Mouse (Mus musculus) intestine, embryonic 16.5 days (tissue): ENCODE measurements at regions not wholly inside any gene's neighbourhood (a gene's known extent, or its start where the extent isn't known, plus 50 kb on each side); places are given as distances from the start of the nearest gene placed in this dataset.
"Not testable (repeated sequence)": the region's sequence is repeated elsewhere in the genome, so short reads cannot be mapped to it uniquely, and the experiment has no call there.

Source experiments
- ATAC-seq: fragments of 200-750 bp; cut with Nextera tagmentation; 2 replicates; pipeline ENCODE4 v1.8.0; 2017; ENCODE audit warnings: moderate TSS enrichment, moderate library complexity
- H3K27ac ChIP-seq: fragments of 300-500 bp; sonication (generic); 2 replicates; pipeline ENCODE4 v1.5.1; 2014; ENCODE audit warnings: mild to moderate bottlenecking, low read length
- H3K27me3 ChIP-seq: fragments of 300-500 bp; sonication (generic); replicated peaks from 2 replicates; pipeline ENCODE4 v1.6.1; 2014; ENCODE audit warnings: low read length, control low read depth, mixed read lengths; ENCODE audit not compliant: control insufficient read depth, insufficient read depth
- H3K36me3 ChIP-seq: fragments of 300-500 bp; sonication (generic); 2 replicates; pipeline ENCODE4 v1.6.1; 2014; ENCODE audit warnings: low read length, control low read depth; ENCODE audit not compliant: control insufficient read depth, insufficient read depth
- H3K4me1 ChIP-seq: fragments of 300-500 bp; sonication (generic); 2 replicates; pipeline ENCODE4 v1.6.1; 2014; ENCODE audit warnings: low read length, control low read depth, mixed read lengths; ENCODE audit not compliant: control insufficient read depth, insufficient read depth
- H3K4me2 ChIP-seq: fragments of 300-500 bp; sonication (generic); 2 replicates; pipeline ENCODE4 v1.6.1; 2014; ENCODE audit warnings: low read depth, low read length, control low read depth
- H3K4me3 ChIP-seq: fragments of 300-500 bp; sonication (generic); 2 replicates; pipeline ENCODE4 v1.5.1; 2014; ENCODE audit warnings: mild to moderate bottlenecking, low read length
- H3K9ac ChIP-seq: fragments of 300-500 bp; sonication (generic); 2 replicates; pipeline ENCODE4 v1.6.1; 2014; ENCODE audit warnings: low read depth, low read length
- H3K9me3 ChIP-seq: fragments of 300-500 bp; sonication (generic); 2 replicates; pipeline ENCODE4 v1.6.1; 2016; ENCODE audit warnings: low read length, control low read depth; ENCODE audit not compliant: control insufficient read depth
- WGBS: fragments of 180-500 bp; shearing (Covaris S2); extraction: QIAGEN DNeasy Blood & Tissue Kit; methylation state at CpG from one replicate; pipeline ENCODE4 v1.1.7; 2014; 5-methylcytosine and 5-hydroxymethylcytosine counted together

- H3K36me3 ChIP-seq, ATAC-seq, H3K4me3 ChIP-seq, H3K9ac ChIP-seq, H3K4me1 ChIP-seq, H3K9me3 ChIP-seq, H3K4me2 ChIP-seq, H3K27ac ChIP-seq, H3K27me3 ChIP-seq: not testable (repeated sequence)
These were observed 554.3 kb upstream of the Sox11 start for GRCm38 (mm10) chr12:27896682-27897081.

GRCm38 (mm10) chr12:27881720-27882119 is 539.3 kb upstream of the Sox11 start:
- Histone ChIP-seq H3K36me3 (no peaks in the 10 kb centered on the region), H3K9ac (no peak overlapping the region), H3K4me2 (no peak overlapping the region), H3K27me3 (no peaks in the 10 kb centered on the region), H3K9me3 (no peaks in the 10 kb centered on the region), H3K27ac (no peak overlapping the region), H3K4me1 (no peaks in the 10 kb centered on the region), H3K4me3 (no peak overlapping the region)
- WGBS = 33% methylated on average over 4 of the region's 4 CpGs
- no peak for ATAC-seq

GRCm38 (mm10) chr12:27866421-27866820 is 524.0 kb upstream of the Sox11 start:
- ATAC-seq = no peak
- no peak overlapping the region for H3K9ac ChIP-seq
- H3K27me3 ChIP-seq = no peaks in the 10 kb centered on the region
- H3K4me3 ChIP-seq = no peak overlapping the region
- H3K27ac ChIP-seq = no peak overlapping the region
- H3K4me1 ChIP-seq = no peaks in the 10 kb centered on the region
- 63% methylated on average over 1 of the region's 1 CpGs for WGBS
- H3K4me2 ChIP-seq = no peak overlapping the region
- H3K9me3 ChIP-seq = no peaks in the 10 kb centered on the region
- H3K36me3 ChIP-seq = no peaks in the 10 kb centered on the region

GRCm38 (mm10) chr12:27849537-27849936 is 507.2 kb upstream of the Sox11 start:
- ATAC-seq = no peak

GRCm38 (mm10) chr12:27849099-27849498 is 506.7 kb upstream of the Sox11 start:
- no peak overlapping the region for H3K9ac ChIP-seq
- no peak overlapping the region for H3K4me2 ChIP-seq
- H3K27me3 ChIP-seq = no peaks in the 10 kb centered on the region
- no peak overlapping the region for H3K4me3 ChIP-seq
- no peaks in the 10 kb centered on the region for H3K9me3 ChIP-seq
- WGBS = 74% methylated on average over 3 of the region's 3 CpGs
- H3K4me1 ChIP-seq = no peaks in the 10 kb centered on the region
- H3K27ac ChIP-seq = no peak overlapping the region
- no peaks in the 10 kb centered on the region for H3K36me3 ChIP-seq
- no peak for ATAC-seq

More at GRCm38 (mm10) chr12:27849537-27849936, 507.2 kb upstream of the Sox11 start:
- no peak overlapping the region for H3K4me3 ChIP-seq
- no peaks in the 10 kb centered on the region for H3K36me3 ChIP-seq
- no peak overlapping the region for H3K9ac ChIP-seq
- no peaks in the 10 kb centered on the region for H3K4me1 ChIP-seq
- no peak overlapping the region for H3K27ac ChIP-seq
- 89% methylated on average over 3 of the region's 3 CpGs for WGBS
- H3K9me3 ChIP-seq = no peaks in the 10 kb centered on the region
- H3K4me2 ChIP-seq = no peak overlapping the region
- no peaks in the 10 kb centered on the region for H3K27me3 ChIP-seq

GRCm38 (mm10) chr12:27848141-27848540 is 505.8 kb upstream of the Sox11 start:
- Histone ChIP-seq H3K9me3 (no peaks in the 10 kb centered on the region), H3K4me2 (no peak overlapping the region), H3K27me3 (no peaks in the 10 kb centered on the region), H3K27ac (no peak overlapping the region), H3K4me3 (no peak overlapping the region), H3K4me1 (no peaks in the 10 kb centered on the region), H3K36me3 (no peaks in the 10 kb centered on the region), H3K9ac (no peak overlapping the region)
- WGBS = 73% methylated on average over 5 of the region's 5 CpGs
- no peak for ATAC-seq

GRCm38 (mm10) chr12:27847397-27847796 is 505.0 kb upstream of the Sox11 start:
- peak; percentile 60 for ATAC-seq
- 55% methylated on average over 10 of the region's 10 CpGs for WGBS
- Histone ChIP-seq H3K9me3 (no peaks in the 10 kb centered on the region), H3K27me3 (no peaks in the 10 kb centered on the region), H3K36me3 (no peaks in the 10 kb centered on the region), H3K9ac (no peak overlapping the region), H3K4me2 (no peak overlapping the region), H3K4me1 (no peaks in the 10 kb centered on the region), H3K27ac (no peak overlapping the region), H3K4me3 (no peak overlapping the region)

- H3K36me3 ChIP-seq = no peaks in the 10 kb centered on the region
- H3K9ac ChIP-seq = no peak overlapping the region
- no peaks in the 10 kb centered on the region for H3K9me3 ChIP-seq
- no peaks in the 10 kb centered on the region for H3K27me3 ChIP-seq
- H3K4me2 ChIP-seq = no peak overlapping the region
- H3K27ac ChIP-seq = no peak overlapping the region
- no peak overlapping the region for H3K4me3 ChIP-seq
- H3K4me1 ChIP-seq = no peaks in the 10 kb centered on the region
- ATAC-seq = no peak
These were observed 502.6 kb upstream of the Sox11 start for GRCm38 (mm10) chr12:27844958-27845357.

- no peak overlapping the region for H3K4me3 ChIP-seq
- H3K4me1 ChIP-seq = no peaks in the 10 kb centered on the region
- H3K4me2 ChIP-seq = no peak overlapping the region
- H3K9ac ChIP-seq = no peak overlapping the region
- no peaks in the 10 kb centered on the region for H3K27me3 ChIP-seq
- no peaks in the 10 kb centered on the region for H3K36me3 ChIP-seq
- ATAC-seq = no peak
- H3K9me3 ChIP-seq = no peaks in the 10 kb centered on the region
- no peak overlapping the region for H3K27ac ChIP-seq
These were observed 496.6 kb upstream of the Sox11 start for GRCm38 (mm10) chr12:27838955-27839354.

- ATAC-seq = no peak
- Histone ChIP-seq H3K36me3 (no peaks in the 10 kb centered on the region), H3K4me2 (no peak overlapping the region)
These were observed 496.0 kb upstream of the Sox11 start for GRCm38 (mm10) chr12:27838384-27838783.

More at GRCm38 (mm10) chr12:27838384-27838783, 496.0 kb upstream of the Sox11 start:
- Histone ChIP-seq H3K4me1 (no peaks in the 10 kb centered on the region), H3K9ac (no peak overlapping the region), H3K4me3 (no peak overlapping the region), H3K9me3 (no peaks in the 10 kb centered on the region), H3K27me3 (no peaks in the 10 kb centered on the region), H3K27ac (no peak overlapping the region)
- 80% methylated on average over 6 of the region's 6 CpGs for whole genome bisulfite sequencing
